ENCODE assay signal across 8 mouse cellular contexts in the genomic region with DNA sequence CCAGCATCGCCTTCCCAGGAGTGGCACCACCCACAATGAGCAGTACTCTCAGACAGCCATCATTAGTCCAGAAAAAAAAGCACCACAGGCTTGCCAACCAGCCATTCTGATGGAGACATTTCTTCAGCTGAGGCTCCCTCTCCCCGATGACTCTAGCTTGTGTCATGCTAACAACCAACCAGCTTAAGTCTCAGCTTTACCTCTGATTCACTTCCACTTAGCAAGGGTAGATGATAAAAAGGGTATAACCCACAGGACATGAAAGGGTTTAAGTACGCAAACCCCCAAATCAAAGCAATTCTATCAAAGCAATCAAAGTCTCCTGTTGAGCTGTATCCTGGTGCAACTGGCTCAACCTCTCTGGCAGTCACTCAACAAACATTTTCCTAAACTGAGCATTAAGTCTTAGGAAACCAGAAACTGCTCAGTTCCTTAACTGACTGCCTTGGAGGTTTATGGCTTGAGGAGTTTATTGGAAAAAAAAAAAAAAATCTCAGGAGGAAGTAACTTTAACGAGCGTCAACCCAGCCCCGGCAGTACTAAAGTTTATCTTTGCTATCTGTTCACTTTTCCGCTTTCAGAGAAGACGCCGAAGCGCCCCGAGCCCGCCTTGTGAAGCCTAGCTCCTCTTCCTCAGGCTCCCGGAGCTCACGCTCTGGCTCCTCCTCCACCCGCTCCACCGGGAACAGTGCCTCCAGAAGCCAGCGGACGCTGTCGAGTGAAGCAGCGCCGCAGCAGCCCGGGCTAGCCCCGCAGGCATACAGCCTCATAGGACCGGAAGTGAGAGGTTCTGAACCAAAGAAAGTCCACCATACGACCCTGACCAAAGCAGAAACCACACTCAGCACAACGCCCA. TPM values are rescaled to one million over a fixed set of nuclear protein-coding genes. Genes with fewer than 3 reads are reported as not detected.
DNase-seq lines count a peak whose midpoint lies in the region; ATAC-seq and TF ChIP-seq lines count a peak whose summit lies in the region.

No protein-coding gene starts in this region.

- no peak overlapping the region for H3K4me3 ChIP-seq in forebrain, embryonic 16.5 days (replicated peaks; ENCODE audit: low read length)
- no peak overlapping the region for H3K4me3 ChIP-seq in hindbrain, embryonic 13.5 days
- peak overlapping the region; percentile 14; the same call in 1 of the 2 replicates for H3K4me3 ChIP-seq in liver, adult 2 months (ENCODE audit: insufficient read depth, low read depth, low read length)
- H3K4me3 ChIP-seq in midbrain, embryonic 16.5 days (ENCODE audit: low read depth, low read length): no peak overlapping the region

- no peak overlapping the region for H3K9ac ChIP-seq in forebrain, embryonic 16.5 days (replicated peaks; ENCODE audit: low read depth, low read length)
- H3K9ac ChIP-seq in hindbrain, embryonic 13.5 days: no peak overlapping the region
- H3K9ac ChIP-seq in liver, adult 2 months (ENCODE audit: low read depth, low read length): peak overlapping the region; percentile 38
- H3K9ac ChIP-seq in midbrain, embryonic 16.5 days (ENCODE audit: low read depth, low read length): no peak overlapping the region

- H3K4me1 ChIP-seq in forebrain, embryonic 16.5 days (replicated peaks; ENCODE audit: control insufficient read depth, insufficient read depth, low read length): peaks cover 11% of the 10 kb centered on the region
- H3K4me1 ChIP-seq in hindbrain, embryonic 13.5 days (replicated peaks): peaks cover 27% of the 10 kb centered on the region
- H3K4me1 ChIP-seq in liver, adult 2 months (ENCODE audit: control insufficient read depth, insufficient read depth, low read length): peaks cover 7% of the 10 kb centered on the region; the same call in 1 of the 2 replicates
- peaks cover 21% of the 10 kb centered on the region for H3K4me1 ChIP-seq in midbrain, embryonic 16.5 days (ENCODE audit: control insufficient read depth, insufficient read depth, low read length)

- 32% methylated on average over 26 of the region's 26 CpGs for WGBS in forebrain, embryonic 16.5 days
- 42% methylated on average over 26 of the region's 26 CpGs for WGBS in hindbrain, embryonic 13.5 days
- WGBS in liver, adult 2 months: 26% methylated on average over 26 of the region's 26 CpGs
- WGBS in midbrain, embryonic 16.5 days: 31% methylated on average over 26 of the region's 26 CpGs

- no peaks in the 10 kb centered on the region for H3K9me3 ChIP-seq in forebrain, embryonic 16.5 days (ENCODE audit: control insufficient read depth, low read length)
- no peaks in the 10 kb centered on the region for H3K9me3 ChIP-seq in hindbrain, embryonic 13.5 days
- no peaks in the 10 kb centered on the region for H3K9me3 ChIP-seq in midbrain, embryonic 16.5 days (replicated peaks; ENCODE audit: control insufficient read depth, low read length, poor library complexity, severe bottlenecking)

- TF ChIP-seq CTCF in liver, adult 2 months (IDR thresholded peaks at IDR 0.05; ENCODE audit: low read depth, low read length): no peak

- no peak for ATAC-seq in forebrain, embryonic 16.5 days
- ATAC-seq in hindbrain, embryonic 13.5 days (ENCODE audit: low FRiP score): no peak
- no peak for ATAC-seq in midbrain, embryonic 16.5 days

- H3K36me3 ChIP-seq in forebrain, embryonic 16.5 days (ENCODE audit: control insufficient read depth, insufficient read depth): 0 out of 2 replicates have a peak, but pooled peaks cover 4% of the 10 kb centered on the region
- peaks cover 13% of the 10 kb centered on the region for H3K36me3 ChIP-seq in hindbrain, embryonic 13.5 days
- H3K36me3 ChIP-seq in liver, adult 2 months (ENCODE audit: control insufficient read depth, insufficient read depth, low read length): no peaks in the 10 kb centered on the region
- H3K36me3 ChIP-seq in midbrain, embryonic 16.5 days (ENCODE audit: control insufficient read depth, insufficient read depth, low read length): no peaks in the 10 kb centered on the region

- H3K79me2 ChIP-seq in liver, adult 2 months (ENCODE audit: control insufficient read depth, insufficient read depth, low read length): no peaks in the 10 kb centered on the region

- H3K4me2 ChIP-seq in forebrain, embryonic 16.5 days (ENCODE audit: low read length): peak overlapping the region; percentile 14; the same call in 1 of the 2 replicates
- no peak overlapping the region for H3K4me2 ChIP-seq in hindbrain, embryonic 13.5 days
- 0 out of 2 replicates have a peak overlapping the region, but pooled peaks have one; percentile 2 for H3K4me2 ChIP-seq in midbrain, embryonic 16.5 days (ENCODE audit: low read length)

- H3K27ac ChIP-seq in forebrain, embryonic 16.5 days (ENCODE audit: low read length): no peak overlapping the region
- peak overlapping the region; percentile 40; the same call in 1 of the 2 replicates for H3K27ac ChIP-seq in hindbrain, embryonic 13.5 days
- peak overlapping the region; percentile 35 for H3K27ac ChIP-seq in liver, adult 2 months (replicated peaks; ENCODE audit: insufficient read depth, low read depth, low read length)
- no peak overlapping the region; the same call in 1 of the 2 replicates for H3K27ac ChIP-seq in midbrain, embryonic 16.5 days (ENCODE audit: low read length)

- TF ChIP-seq POLR2A in liver, adult 2 months (IDR thresholded peaks at IDR 0.05; ENCODE audit: extremely low read depth, insufficient read depth, low read length): no peak

- 0 out of 2 replicates have a peak, but pooled peaks cover 3% of the 10 kb centered on the region for H3K27me3 ChIP-seq in forebrain, embryonic 16.5 days (replicated peaks; ENCODE audit: control insufficient read depth, insufficient read depth, low read length)
- H3K27me3 ChIP-seq in hindbrain, embryonic 13.5 days: no peaks in the 10 kb centered on the region
- H3K27me3 ChIP-seq in liver, adult 2 months (ENCODE audit: control insufficient read depth, insufficient read depth, low read length): no peaks in the 10 kb centered on the region
- H3K27me3 ChIP-seq in midbrain, embryonic 16.5 days (ENCODE audit: control insufficient read depth, insufficient read depth, low read depth, low read length): no peaks in the 10 kb centered on the region

- DNase-seq in thymus, adult 18-20 months: peak; percentile 26 to 29
- DNase-seq in thymus, postnatal 0 days (ENCODE audit: low spot score): no peak
- DNase-seq in liver, adult 2 months (ENCODE audit: extremely low read depth, low read depth, low spot score): no peak
- DNase-seq in layer of hippocampus, adult 18-20 months (ENCODE audit: low spot score in 2 of 2): no peak
- DNase-seq in left cerebral cortex, adult 18-20 months (ENCODE audit: low spot score in 2 of 2): no peak

RNA-seq across cellular contexts. Expression of a gene that starts 18.8 kb away (rescaled TPM):
- polyA plus RNA-seq in thymus, postnatal 0 days (2015; fragmentation: Nextera tagmentation; extraction: Ambion mirVana): 1,839 and 2,551 TPM in 2 replicates
- polyA plus RNA-seq in forebrain, embryonic 16.5 days (2015; fragmentation: Nextera tagmentation; extraction: Ambion mirVana): 3,453 and 3,528 TPM in 2 replicates
- polyA plus RNA-seq in hindbrain, embryonic 13.5 days (2015; fragmentation: Nextera tagmentation; extraction: Ambion mirVana): 2,762 and 2,865 TPM in 2 replicates
- total RNA-seq in liver, adult 2 months (2014; rRNA removed): 1,567 and 2,371 TPM in 2 replicates
- 1,896 and 1,951 TPM in 2 replicates for polyA plus RNA-seq in liver, adult 2 months (2012; rRNA removed)
- 3,317 and 3,489 TPM in 2 replicates for polyA plus RNA-seq in midbrain, embryonic 16.5 days (2015; fragmentation: Nextera tagmentation; extraction: Ambion mirVana)
- 1,000 to 10,000 TPM; 2,409 to 2,534 TPM for total RNA-seq in layer of hippocampus, adult 18-20 months (2021)
- 1,000 to 10,000 TPM; 2,352 to 2,482 TPM for total RNA-seq in left cerebral cortex, adult 18-20 months (2021)

Comparison
In these comparisons a context has a peak if more than half of its experiments do, and no peak if none do; other contexts are left out.
1. DNase-seq: peak in thymus, adult 18-20 months (2 of 2); none in thymus, postnatal 0 days (single experiment), liver, adult 2 months (single experiment), layer of hippocampus, adult 18-20 months (0 of 2) and left cerebral cortex, adult 18-20 months (0 of 2).
2. H3K27ac ChIP-seq: peak in hindbrain, embryonic 13.5 days (single experiment) and liver, adult 2 months (single experiment); none in forebrain, embryonic 16.5 days (single experiment) and midbrain, embryonic 16.5 days (single experiment).